Comparison of ENCODE assay signal across 8 mouse cellular contexts in the genomic region with DNA sequence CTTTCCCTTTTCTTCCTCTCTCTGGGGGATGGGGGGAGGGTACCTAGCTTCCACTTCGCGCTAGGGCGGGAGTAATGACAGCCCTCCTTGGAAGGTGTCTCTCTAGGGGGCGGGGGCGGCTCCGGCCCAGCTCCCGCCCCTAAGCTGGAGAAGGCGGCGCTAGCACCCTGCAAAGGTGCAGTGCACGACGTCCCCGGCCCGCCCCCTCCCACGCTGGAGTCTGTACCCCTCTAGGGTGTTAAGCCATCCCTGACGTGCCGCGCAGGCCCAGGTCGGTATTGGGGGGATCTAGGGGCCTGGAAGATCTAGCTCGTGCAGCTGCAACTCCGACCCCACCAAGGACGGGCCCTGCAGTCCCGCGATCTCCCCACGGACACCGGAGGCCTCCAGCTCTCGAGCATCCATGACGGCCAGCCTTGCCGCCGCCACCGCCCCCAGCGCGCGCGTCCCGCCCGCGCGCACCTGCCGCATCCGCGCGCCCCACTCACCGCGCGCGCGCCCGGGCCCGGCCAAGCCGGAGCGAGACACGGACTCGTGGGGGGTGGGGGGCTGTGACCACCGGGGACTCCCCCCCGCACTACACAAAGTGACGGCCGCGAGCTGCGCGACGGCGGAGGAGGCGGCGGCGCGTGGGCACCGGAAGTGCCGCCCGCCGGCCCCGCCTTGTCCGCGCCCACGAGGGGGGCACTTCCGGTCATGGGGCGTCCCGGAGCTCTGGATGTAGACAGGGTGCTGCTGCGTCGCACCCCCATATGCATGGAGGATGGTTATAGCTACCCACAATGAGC. TPM values are rescaled to one million over a fixed set of nuclear protein-coding genes. Genes with fewer than 3 reads are reported as not detected.
DNase-seq lines count a peak whose midpoint lies in the region; ATAC-seq and TF ChIP-seq lines count a peak whose summit lies in the region.

Zfp316 (minus strand) TSS at position 660 of the 788 bp plus-strand sequence.

- peaks cover 4% of the 10 kb centered on the region; the same call in 1 of the 2 replicates for H3K36me3 ChIP-seq in heart, embryonic 10.5 days
- no peaks in the 10 kb centered on the region for H3K36me3 ChIP-seq in kidney, embryonic 14.5 days (ENCODE audit: control insufficient read depth, insufficient read depth, low read length)

- H3K4me2 ChIP-seq in kidney, embryonic 14.5 days (replicated peaks; ENCODE audit: low read depth, low read length) = peak within 1 kb of the TSS; percentile 89

- ATAC-seq in kidney, embryonic 14.5 days (ENCODE audit: low FRiP score, low TSS enrichment) = peak; percentile 88
- ATAC-seq in monocyte, adult 5-6 weeks (replicated peaks; ENCODE audit: insufficient number of reproducible peaks, low FRiP score, low TSS enrichment, poor library complexity, severe bottlenecking) = peak; percentile 49

- H3K4me3 ChIP-seq in embryonic fibroblast, embryonic 13.5 days (ENCODE audit: insufficient read depth, low read length) = peak within 1 kb of the TSS; percentile 87
- H3K4me3 ChIP-seq in heart, embryonic 10.5 days = peak within 1 kb of the TSS; percentile 97
- peak within 1 kb of the TSS; percentile 89 for H3K4me3 ChIP-seq in kidney, embryonic 14.5 days (ENCODE audit: low read length)

- H3K9ac ChIP-seq in kidney, embryonic 14.5 days (ENCODE audit: low read depth, low read length) = peak within 1 kb of the TSS; percentile 93

- H3K27ac ChIP-seq in embryonic fibroblast, embryonic 13.5 days (ENCODE audit: insufficient read depth, low read length) = peak within 1 kb of the TSS; percentile 3
- peak within 1 kb of the TSS; percentile 97 for H3K27ac ChIP-seq in heart, embryonic 10.5 days
- peak within 1 kb of the TSS; percentile 48; the same call in 1 of the 2 replicates for H3K27ac ChIP-seq in kidney, embryonic 14.5 days (ENCODE audit: low read depth, low read length)

- under 1% methylated on average over 79 of the region's 79 CpGs for WGBS in heart, embryonic 10.5 days
- WGBS in kidney, embryonic 14.5 days = under 1% methylated on average over 78 of the region's 79 CpGs

- peak; percentile 65 for DNase-seq in 3T3-L1 (ENCODE audit: low read depth, low spot score)
- peak; percentile 74 to 89 for DNase-seq in adrenal gland, postnatal 36 days
- peak; percentile 83 for DNase-seq in heart, embryonic 10.5 days (ENCODE audit: low spot score)
- DNase-seq in liver = peak; percentile 41
- peak; percentile 46 to 53 for DNase-seq in spleen, postnatal 36 days (ENCODE audit: low spot score in 2 of 2)

- TF ChIP-seq POLR2A in embryonic fibroblast, embryonic 13.5 days (IDR thresholded peaks at IDR 0.05; ENCODE audit: low read depth, low read length) = peak; percentile 91

- H3K27me3 ChIP-seq in heart, embryonic 10.5 days (ENCODE audit: insufficient read depth, poor library complexity, severe bottlenecking) = peaks cover 11% of the 10 kb centered on the region; the same call in 1 of the 2 replicates
- H3K27me3 ChIP-seq in kidney, embryonic 14.5 days (ENCODE audit: control insufficient read depth, insufficient read depth, low read length) = no peaks in the 10 kb centered on the region

- H3K9me3 ChIP-seq in heart, embryonic 10.5 days = no peaks in the 10 kb centered on the region
- no peaks in the 10 kb centered on the region for H3K9me3 ChIP-seq in kidney, embryonic 14.5 days (ENCODE audit: control insufficient read depth, low read length)

- H3K4me1 ChIP-seq in embryonic fibroblast, embryonic 13.5 days (ENCODE audit: control insufficient read depth, insufficient read depth, low read length) = peaks cover 16% of the 10 kb centered on the region
- H3K4me1 ChIP-seq in heart, embryonic 10.5 days = peaks cover 23% of the 10 kb centered on the region
- H3K4me1 ChIP-seq in kidney, embryonic 14.5 days (ENCODE audit: control insufficient read depth, insufficient read depth, low read length) = peaks cover 6% of the 10 kb centered on the region

- no peak for TF ChIP-seq CTCF in embryonic fibroblast, embryonic 13.5 days (IDR thresholded peaks at IDR 0.05; ENCODE audit: borderline replicate concordance, insufficient read depth, low read length)

RNA-seq across cellular contexts. Expression of gene Zfp316, which starts in this region (rescaled TPM):
- 1 to 10 TPM; 5.2 to 9.7 TPM for total RNA-seq in adrenal gland, postnatal 36 days (2021)
- polyA plus RNA-seq in embryonic fibroblast, embryonic 13.5 days (2011; ENCODE audit: insufficient read length, low read depth, missing spikeins) = 3.6 and 3.7 TPM in 2 replicates
- polyA plus RNA-seq in heart, embryonic 10.5 days (2016; fragmentation: Nextera tagmentation; extraction: Ambion mirVana) = 2.1 and 2.6 TPM in 2 replicates
- 2.2 and 2.5 TPM in 2 replicates for polyA plus RNA-seq in kidney, embryonic 14.5 days (2014; fragmentation: Nextera tagmentation; extraction: Ambion mirVana)
- total RNA-seq in monocyte, adult 5-6 weeks (2017) = 1.4 to 2.9 TPM (median 1.9 TPM) in 3 replicates

Comparison
In these comparisons a context has a peak if more than half of its experiments do, and no peak if none do; other contexts are left out.
1. Peak in every context shown above with its lines: DNase-seq, ATAC-seq, H3K4me3 ChIP-seq and H3K27ac ChIP-seq.
2. H3K27ac ChIP-seq: peak in every context shown above with its lines; median percentile 97 in heart, embryonic 10.5 days; 48 in kidney, embryonic 14.5 days; 3 in embryonic fibroblast, embryonic 13.5 days.